Mouse (Mus musculus): ENCODE results near the gene Iqgap2. TPM values are rescaled to one million over a fixed set of nuclear protein-coding genes. Genes with fewer than 3 reads are reported as not detected.

The Iqgap2 gene
- total and polyA plus RNA-seq, 2 experiments from 2014 or later, result 2.1 to 6.0 TPM

DNA sequence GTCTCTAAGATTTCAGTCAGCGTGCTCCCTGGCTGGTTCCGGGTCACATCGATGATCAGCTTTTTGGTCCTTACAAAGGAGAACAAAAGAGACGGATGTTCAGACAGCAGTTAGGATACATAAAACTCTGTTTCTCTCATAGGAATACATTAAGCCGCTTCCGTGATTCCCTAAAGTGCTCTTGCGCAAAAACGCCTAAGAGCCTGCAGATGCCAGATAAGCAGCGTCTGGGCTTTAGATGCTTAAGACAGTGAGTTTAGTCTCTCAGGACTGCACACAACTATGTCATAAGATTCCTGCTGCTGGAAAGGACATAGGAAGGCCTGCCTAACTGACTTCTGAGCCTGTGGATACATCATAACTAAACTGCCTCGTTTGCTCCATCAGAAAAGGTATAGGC lies 254.0 kb downstream of the Iqgap2 start:
- Histone ChIP-seq H3K4me2 (ENCODE audit: low read depth) (no peak overlapping the region), H3K9ac (no peak overlapping the region), H3K27ac (ENCODE audit: low read depth, low read length) (no peak overlapping the region), H3K9me3 (ENCODE audit: low read length) (no peaks in the 10 kb centered on the region), H3K4me1 (ENCODE audit: insufficient read depth) (0 out of 2 replicates have a peak, but pooled peaks cover 4% of the 10 kb centered on the region), H3K4me3 (ENCODE audit: low read depth, low read length) (no peak overlapping the region), H3K36me3 (ENCODE audit: insufficient read depth) (0 out of 2 replicates have a peak, but pooled peaks cover 2% of the 10 kb centered on the region), H3K27me3 (ENCODE audit: insufficient read depth, low read length) (no peaks in the 10 kb centered on the region)
- TF ChIP-seq CTCF (IDR thresholded peaks at IDR 0.05; ENCODE audit: low read depth), result no peak
- 82% methylated on average over 10 of the region's 10 CpGs for WGBS
- no peak for DNase-seq
- no peak for ATAC-seq

DNA sequence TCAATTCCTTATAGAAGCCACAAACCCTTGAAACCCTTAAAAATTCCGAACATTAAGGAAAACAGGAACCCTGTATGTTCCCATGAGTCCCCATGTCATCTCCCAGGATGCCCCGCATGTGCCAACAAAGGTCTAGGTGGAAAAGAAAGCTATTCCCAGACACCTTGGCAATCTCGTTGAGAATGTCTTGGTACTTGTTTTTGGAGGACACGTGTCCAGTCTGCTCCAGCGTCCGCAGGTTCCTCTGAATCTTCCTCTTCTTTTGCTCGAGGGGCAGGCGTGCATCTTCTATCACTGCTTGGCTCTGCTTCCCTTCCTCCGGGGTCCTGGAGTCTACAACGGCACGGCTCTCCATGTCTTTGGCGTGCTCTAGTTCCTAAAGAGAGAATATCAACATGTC lies 256.4 kb downstream of the Iqgap2 start:
- H3K4me1 ChIP-seq (ENCODE audit: insufficient read depth), result 0 out of 2 replicates have a peak, but pooled peaks cover 4% of the 10 kb centered on the region
- ATAC-seq (no peak), DNase-seq (no peak)
- 0 out of 2 replicates have a peak, but pooled peaks cover 2% of the 10 kb centered on the region for H3K36me3 ChIP-seq (ENCODE audit: insufficient read depth)
- no peak overlapping the region for H3K4me2 ChIP-seq (ENCODE audit: low read depth)
- no peaks in the 10 kb centered on the region for H3K27me3 ChIP-seq (ENCODE audit: insufficient read depth, low read length)
- no peak overlapping the region for H3K27ac ChIP-seq (ENCODE audit: low read depth, low read length)
- TF ChIP-seq CTCF (IDR thresholded peaks at IDR 0.05; ENCODE audit: low read depth), result no peak
- WGBS, result 91% methylated on average over 12 of the region's 12 CpGs
- H3K9me3 ChIP-seq (ENCODE audit: low read length), result no peaks in the 10 kb centered on the region
- no peak overlapping the region for H3K4me3 ChIP-seq (ENCODE audit: low read depth, low read length)
- no peak overlapping the region for H3K9ac ChIP-seq

DNA sequence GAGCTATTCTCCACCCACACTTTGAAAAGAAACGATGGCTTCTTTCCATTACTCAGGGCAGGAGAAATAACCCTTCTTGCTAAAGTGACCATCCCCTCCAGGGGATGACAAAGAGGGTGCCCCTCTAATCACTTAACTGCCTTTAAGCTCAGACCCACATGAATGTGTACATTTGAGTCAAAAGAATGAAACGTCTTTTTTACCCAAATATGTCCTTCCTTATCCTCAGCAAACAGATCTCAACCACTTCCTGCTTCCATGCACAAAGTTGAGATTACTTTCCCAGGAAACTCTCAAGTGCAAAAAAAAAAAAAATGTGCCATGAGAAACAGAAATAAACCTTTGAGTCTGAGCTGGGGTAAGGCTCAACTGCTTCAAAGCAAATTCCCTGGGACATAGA lies 257.3 kb downstream of the Iqgap2 start:
- Histone ChIP-seq H3K9ac (no peak overlapping the region), H3K36me3 (ENCODE audit: insufficient read depth) (0 out of 2 replicates have a peak, but pooled peaks cover 2% of the 10 kb centered on the region), H3K4me1 (ENCODE audit: insufficient read depth) (0 out of 2 replicates have a peak, but pooled peaks cover 2% of the 10 kb centered on the region), H3K9me3 (ENCODE audit: low read length) (no peaks in the 10 kb centered on the region), H3K27ac (ENCODE audit: low read depth, low read length) (no peak overlapping the region), H3K4me2 (ENCODE audit: low read depth) (no peak overlapping the region), H3K4me3 (ENCODE audit: low read depth, low read length) (no peak overlapping the region), H3K27me3 (ENCODE audit: insufficient read depth, low read length) (no peaks in the 10 kb centered on the region)
- ATAC-seq (no peak), DNase-seq (no peak)
- no peak for TF ChIP-seq CTCF (IDR thresholded peaks at IDR 0.05; ENCODE audit: low read depth)
- 63% methylated on average over 2 of the region's 2 CpGs for WGBS

GRCm38 (mm10) chr13:95633384-95633783 lies 258.3 kb downstream of the Iqgap2 start:
- DNase-seq (no peak), ATAC-seq (no peak)
- no peak overlapping the region for H3K27ac ChIP-seq (ENCODE audit: low read depth, low read length)
- 82% methylated on average over 2 of the region's 2 CpGs for WGBS
- H3K36me3 ChIP-seq (ENCODE audit: insufficient read depth), result 0 out of 2 replicates have a peak, but pooled peaks cover 2% of the 10 kb centered on the region
- no peaks in the 10 kb centered on the region for H3K27me3 ChIP-seq (ENCODE audit: insufficient read depth, low read length)
- no peak overlapping the region for H3K9ac ChIP-seq
- H3K9me3 ChIP-seq (ENCODE audit: low read length), result no peaks in the 10 kb centered on the region
- no peaks in the 10 kb centered on the region for H3K4me1 ChIP-seq (ENCODE audit: insufficient read depth)
- no peak overlapping the region for H3K4me3 ChIP-seq (ENCODE audit: low read depth, low read length)
- no peak for TF ChIP-seq CTCF (IDR thresholded peaks at IDR 0.05; ENCODE audit: low read depth)
- H3K4me2 ChIP-seq (ENCODE audit: low read depth), result no peak overlapping the region

DNA sequence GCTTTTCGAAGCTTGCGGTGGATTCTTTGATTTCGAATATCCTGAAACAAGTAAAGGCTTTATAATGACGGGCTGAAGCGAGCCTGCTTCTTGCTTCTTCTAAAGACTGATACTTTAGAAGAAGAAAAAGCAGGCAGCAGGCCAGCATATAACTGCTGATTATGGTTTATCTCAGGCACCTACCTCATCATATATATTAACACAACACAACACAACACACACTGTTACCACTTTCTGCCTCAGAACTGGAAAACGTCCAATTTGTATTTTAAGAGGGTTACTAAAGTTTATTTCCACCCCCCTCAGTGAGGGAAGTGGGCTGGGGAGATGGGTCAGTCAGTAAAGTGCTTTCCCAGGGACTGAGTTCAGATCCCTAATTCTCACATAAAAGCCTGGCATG lies 259.6 kb downstream of the Iqgap2 start:
- H3K9me3 ChIP-seq (ENCODE audit: low read length), result no peaks in the 10 kb centered on the region
- no peak overlapping the region for H3K27ac ChIP-seq (ENCODE audit: low read depth, low read length)
- H3K4me1 ChIP-seq (ENCODE audit: insufficient read depth), result no peaks in the 10 kb centered on the region
- no peak overlapping the region for H3K4me2 ChIP-seq (ENCODE audit: low read depth)
- ATAC-seq, result no peak
- H3K9ac ChIP-seq, result no peak overlapping the region
- DNase-seq, result no peak
- H3K27me3 ChIP-seq (ENCODE audit: insufficient read depth, low read length), result no peaks in the 10 kb centered on the region
- 0 out of 2 replicates have a peak, but pooled peaks cover 2% of the 10 kb centered on the region for H3K36me3 ChIP-seq (ENCODE audit: insufficient read depth)
- no peak overlapping the region for H3K4me3 ChIP-seq (ENCODE audit: low read depth, low read length)
- TF ChIP-seq CTCF (IDR thresholded peaks at IDR 0.05; ENCODE audit: low read depth), result no peak
- WGBS, result 95% methylated on average over 6 of the region's 6 CpGs

GRCm38 (mm10) chr13:95630747-95631146 lies 261.0 kb downstream of the Iqgap2 start:
- DNase-seq (no peak), ATAC-seq (no peak)
- H3K9ac ChIP-seq, result no peak overlapping the region
- H3K9me3 ChIP-seq (ENCODE audit: low read length), result no peaks in the 10 kb centered on the region
- no peak overlapping the region for H3K4me2 ChIP-seq (ENCODE audit: low read depth)
- TF ChIP-seq CTCF (IDR thresholded peaks at IDR 0.05; ENCODE audit: low read depth), result no peak
- no peak overlapping the region for H3K4me3 ChIP-seq (ENCODE audit: low read depth, low read length)
- no peaks in the 10 kb centered on the region for H3K27me3 ChIP-seq (ENCODE audit: insufficient read depth, low read length)
- no peaks in the 10 kb centered on the region for H3K36me3 ChIP-seq (ENCODE audit: insufficient read depth)
- no peaks in the 10 kb centered on the region for H3K4me1 ChIP-seq (ENCODE audit: insufficient read depth)
- no peak overlapping the region for H3K27ac ChIP-seq (ENCODE audit: low read depth, low read length)
- 82% methylated on average over 2 of the region's 2 CpGs for whole genome bisulfite sequencing

- Histone ChIP-seq H3K9me3 (ENCODE audit: low read length) (no peaks in the 10 kb centered on the region), H3K4me2 (ENCODE audit: low read depth) (no peak overlapping the region), H3K4me1 (ENCODE audit: insufficient read depth) (no peaks in the 10 kb centered on the region), H3K27ac (ENCODE audit: low read depth, low read length) (no peak overlapping the region), H3K36me3 (ENCODE audit: insufficient read depth) (no peaks in the 10 kb centered on the region), H3K4me3 (ENCODE audit: low read depth, low read length) (no peak overlapping the region), H3K9ac (no peak overlapping the region), H3K27me3 (ENCODE audit: insufficient read depth, low read length) (no peaks in the 10 kb centered on the region)
- 90% methylated on average over 10 of the region's 10 CpGs for WGBS
- DNase-seq (no peak), ATAC-seq (no peak)
- TF ChIP-seq CTCF (IDR thresholded peaks at IDR 0.05; ENCODE audit: low read depth), result no peak
Measured at GRCm38 (mm10) chr13:95629751-95630150, 262.0 kb downstream of the Iqgap2 start.

Data from forebrain, postnatal 0 days (tissue).